Mouse (Mus musculus) macrophage (primary cell): ENCODE results near the gene Pold3. TPM values are rescaled to one million over a fixed set of nuclear protein-coding genes. Genes with fewer than 3 reads are reported as not detected.

ENCODE experiments used
- polyA plus RNA-seq: library from polyadenylated mRNA; stranded (reverse); fragments of 250-400 nt; gene quantifications from 3 replicates; pipeline ENCODE4 v1.2.4, GENCODE M21; 2018; ENCODE audit warnings: inconsistent platforms

Gene Pold3
- polyA plus RNA-seq, 1 experiment from 2014 or later: 53.5 TPM

Other genes starting within 250 kb of the Pold3 start
- 10.4 to 15.0 TPM (median 11.8 TPM) in 3 replicates for gene Rnf169, start 141.1 kb downstream of the Pold3 start, polyA plus RNA-seq
- gene Chrdl2, start 115.4 kb downstream of the Pold3 start, polyA plus RNA-seq: not detected in 3 replicates
- 2.6 to 6.6 TPM (median 5.7 TPM) in 3 replicates for gene Lipt2, start 37.7 kb upstream of the Pold3 start, polyA plus RNA-seq
- 0.39 to 0.61 TPM (median 0.43 TPM) in 3 replicates for gene Kcne3, start 54.9 kb upstream of the Pold3 start, polyA plus RNA-seq
- gene Pgm2l1, start 105.8 kb upstream of the Pold3 start, polyA plus RNA-seq: 6.2 to 23.9 TPM (median 7.7 TPM) in 3 replicates
- gene P4ha3, start 164.0 kb upstream of the Pold3 start, polyA plus RNA-seq: 0.07 TPM in 1 of 3 replicates, not detected in the others